Mouse (Mus musculus) heart, postnatal 10 days (tissue): Measurements from ENCODE around the gene Bag5. TPM values are rescaled to one million over a fixed set of nuclear protein-coding genes. Genes with fewer than 3 reads are reported as not detected.
"Not testable (repeated sequence)": the region's sequence is repeated elsewhere in the genome, so short reads cannot be mapped to it uniquely, and the experiment has no call there.

ENCODE experiments used
- DNase-seq, 2 experiments: peaks; one replicate each; pipeline ENCODE4 v3.0.0; 2021
- intact Hi-C: fragments of 180-260 bp; cut with DNase I; formaldehyde crosslinking; loops from one replicate; pipeline ENCODE4 v1.15.1; 2025
- total RNA-seq, 2 experiments: library from RNA; stranded (reverse); gene quantifications; 2 replicates each; pipeline ENCODE4 v1.2.3; 2021

Bag5 gene
- total RNA-seq, 2 experiments from 2014 or later, result 29.1 to 32.7 TPM

GRCm38 (mm10) chr12:111663228-111664143 is 49.6 kb downstream of the Bag5 start:
- intact Hi-C loops, result no loop called here
- peak in 1 of 2 experiments; percentile 20 for DNase-seq

DNA sequence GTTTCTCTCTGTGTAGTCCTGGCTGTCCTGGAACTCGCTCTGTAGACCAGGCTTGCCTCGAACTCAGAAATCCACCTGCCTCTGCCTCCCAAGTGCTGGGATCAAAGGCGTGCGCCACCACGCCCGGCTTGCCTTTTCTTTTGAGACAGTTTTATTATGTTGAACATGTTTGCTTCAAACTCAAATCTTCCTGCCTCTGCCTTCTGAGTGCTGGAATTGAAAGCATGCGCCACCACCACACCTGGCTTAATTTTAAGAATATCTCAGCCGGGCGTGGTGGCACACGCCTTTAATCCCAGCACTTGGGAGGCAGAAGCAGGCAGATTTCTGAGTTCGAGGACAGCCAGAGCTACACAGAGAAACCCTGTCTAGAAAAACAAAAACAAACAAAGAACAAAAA is 51.5 kb downstream of the Bag5 start:
- intact Hi-C loops, DNase-seq: not testable (repeated sequence)

DNA sequence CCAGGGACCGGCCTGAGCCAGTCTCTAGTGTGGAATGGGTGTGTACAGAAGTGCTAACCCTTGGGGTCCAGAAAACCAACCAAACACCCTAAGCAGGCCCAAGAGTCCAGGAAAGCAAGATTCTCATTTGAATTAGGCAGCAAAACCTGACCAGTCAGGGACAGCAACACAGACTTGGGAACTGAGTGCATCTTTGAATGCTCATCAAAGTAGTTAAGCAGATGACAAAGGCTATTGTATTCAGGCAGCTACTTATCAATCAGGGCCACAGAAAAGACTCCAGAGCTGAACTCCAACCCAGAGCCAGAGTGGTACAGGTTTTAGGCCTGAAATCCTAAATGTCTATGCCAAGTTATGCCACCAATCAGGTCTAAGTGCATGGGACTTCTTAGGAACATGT is 52.4 kb downstream of the Bag5 start:
- intact Hi-C loops, result no loop called here

More for the DNA sequence above, 52.4 kb downstream of the Bag5 start:
- no peak for DNase-seq

Other genes with a start within 250 kb of the Bag5 start
- gene Gm266, start 227.4 kb downstream of the Bag5 start, total RNA-seq, result 1 to 10 TPM; 2.2 to 2.4 TPM
- 100 to 1,000 TPM; 196 to 199 TPM for gene Eif5, start 175.2 kb downstream of the Bag5 start, total RNA-seq
- 10 to 100 TPM; 71.0 to 71.7 TPM for gene Mark3, start 138.7 kb downstream of the Bag5 start, total RNA-seq
- gene Ckb, start 40.9 kb downstream of the Bag5 start, total RNA-seq, result 100 to 1,000 TPM; 127 to 140 TPM
- 1 to 10 TPM; 6.4 to 8.3 TPM for gene Trmt61a, start 35.2 kb downstream of the Bag5 start, total RNA-seq
- 10 to 100 TPM; 39.6 to 41.5 TPM for gene Apopt1, start within 50 bp of the Bag5 start, total RNA-seq
- 100 to 1,000 TPM; 151 to 166 TPM for gene Klc1, start 45.6 kb upstream of the Bag5 start, total RNA-seq
- gene Xrcc3, start 100.6 kb upstream of the Bag5 start, total RNA-seq, result 1 to 10 TPM; 3.5 to 4.0 TPM
- gene Zfyve21, start 100.9 kb upstream of the Bag5 start, total RNA-seq, result 10 to 100 TPM; 44.5 to 53.2 TPM
- 10 to 100 TPM; 23.4 to 26.8 TPM for gene Ppp1r13b, start 194.9 kb upstream of the Bag5 start, total RNA-seq